Mouse (Mus musculus) heart, postnatal 0 days (tissue): ENCODE data around the gene Tfe3. TPM values are rescaled to one million over a fixed set of nuclear protein-coding genes. Genes with fewer than 3 reads are reported as not detected.
"Not testable (repeated sequence)": the region's sequence is repeated elsewhere in the genome, so short reads cannot be mapped to it uniquely, and the experiment has no call there.

Source experiments
- ATAC-seq: fragments of 200-750 bp; cut with Nextera tagmentation; 2 replicates; pipeline ENCODE4 v1.8.0; 2017; ENCODE audit warnings: low read depth, moderate number of reproducible peaks, moderate library complexity; ENCODE audit not compliant: insufficient read depth
- DNase-seq: peaks from one replicate; pipeline ENCODE4 v3.0.0-alpha.2; 2016; ENCODE audit warnings: low spot score
- H3K27ac ChIP-seq: fragments of 300-500 bp; sonication (generic); 2 replicates; pipeline ENCODE4 v1.5.1; 2014; ENCODE audit warnings: low read depth, mild to moderate bottlenecking
- H3K27me3 ChIP-seq: fragments of 300-500 bp; sonication (generic); 2 replicates; pipeline ENCODE4 v1.6.1; 2014; ENCODE audit warnings: low read length, mixed read lengths; ENCODE audit not compliant: control insufficient read depth, insufficient read depth
- H3K36me3 ChIP-seq: fragments of 300-500 bp; sonication (generic); replicated peaks from 2 replicates; pipeline ENCODE4 v1.6.1; 2014; ENCODE audit warnings: low read length, mixed read lengths; ENCODE audit not compliant: control insufficient read depth, insufficient read depth
- H3K4me1 ChIP-seq: fragments of 300-500 bp; sonication (generic); 2 replicates; pipeline ENCODE4 v1.6.1; 2014; ENCODE audit warnings: antibody characterized with exemption; ENCODE audit not compliant: control insufficient read depth, insufficient read depth
- H3K4me2 ChIP-seq: fragments of 300-500 bp; sonication (generic); 2 replicates; pipeline ENCODE4 v1.6.1; 2014; ENCODE audit warnings: low read depth, mild to moderate bottlenecking, low read length, moderate library complexity
- H3K4me3 ChIP-seq: fragments of 300-500 bp; sonication (generic); 2 replicates; pipeline ENCODE4 v1.5.1; 2014; ENCODE audit warnings: low read depth, low read length
- H3K9ac ChIP-seq: fragments of 300-500 bp; sonication (generic); replicated peaks from 2 replicates; pipeline ENCODE4 v1.6.1; 2014; ENCODE audit warnings: low read depth, low read length, mixed read lengths
- H3K9me3 ChIP-seq: fragments of 300-500 bp; sonication (generic); replicated peaks from 2 replicates; pipeline ENCODE4 v1.6.1; 2016; ENCODE audit warnings: low read length; ENCODE audit not compliant: control insufficient read depth
- CTCF ChIP-seq: IDR thresholded peaks from 2 replicates; pipeline ENCODE4 v1.5.1; 2016; ENCODE audit warnings: antibody characterized with exemption, control low read depth, low read depth
- EP300 ChIP-seq: IDR thresholded peaks from 2 replicates; pipeline ENCODE4 v1.6.1; 2016; ENCODE audit warnings: antibody characterized with exemption, low read depth
- WGBS: fragments of 180-500 bp; shearing (Covaris S2); extraction: QIAGEN DNeasy Blood & Tissue Kit; methylation state at CpG from one replicate; pipeline ENCODE4 v1.1.7; 2014; 5-methylcytosine and 5-hydroxymethylcytosine counted together
- microRNA counts: library from miRNA; unstranded; fragments of <30 nt; microRNA quantifications from one replicate; lab custom pipeline; 2015
- microRNA-seq: library from miRNA; unstranded; fragments of <30 nt; microRNA quantifications from one replicate; pipeline ENCODE4, GENCODE M21; 2016
- polyA plus RNA-seq: library from polyadenylated mRNA; unstranded; fragments of >200 nt; fragmentation: Nextera tagmentation; extraction: Ambion mirVana; gene quantifications from 2 replicates; pipeline ENCODE4 v1.2.1, GENCODE M21; 2015
- total RNA-seq: library from RNA; depleted of rRNA; stranded (reverse); fragments of >200 nt; gene quantifications from 2 replicates; pipeline ENCODE4 v1.2.3, GENCODE M21; 2014; ENCODE audit warnings: low replicate concordance; rRNA removed

Gene Tfe3
- total and polyA plus RNA-seq, 2 experiments from 2014 or later = 8.4 to 11.5 TPM

DNA sequence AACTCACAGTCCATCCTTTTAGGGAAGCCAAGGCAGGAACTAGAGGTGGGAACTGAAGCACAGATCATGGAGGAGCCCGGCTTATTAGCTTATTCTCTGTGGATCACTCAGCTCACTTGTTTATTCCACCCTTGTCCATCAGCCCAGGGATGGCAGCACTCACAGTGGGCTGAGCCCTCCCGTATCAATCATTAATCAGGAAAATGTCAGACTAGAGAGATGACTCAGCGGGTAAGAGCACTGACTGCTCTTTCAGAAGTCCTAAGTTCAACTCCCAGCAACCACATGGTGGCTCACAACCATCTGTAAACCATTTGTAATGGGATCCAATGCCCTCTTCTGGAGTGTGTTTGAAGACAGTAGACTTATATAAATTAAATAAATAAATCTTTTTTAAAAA, 35.0 kb downstream of the Tfe3 start:
- DNase-seq (no peak), ATAC-seq (no peak)
- Histone ChIP-seq H3K9me3 (no peaks in the 10 kb centered on the region), H3K27ac (no peak overlapping the region), H3K36me3 (peaks cover 20% of the 10 kb centered on the region), H3K4me1 (no peaks in the 10 kb centered on the region), H3K27me3 (no peaks in the 10 kb centered on the region), H3K4me2 (no peak overlapping the region), H3K4me3 (no peak overlapping the region), H3K9ac (no peak overlapping the region)
- TF ChIP-seq EP300 (no peak), CTCF (no peak)
- WGBS = 85% methylated on average over 3 of the region's 3 CpGs

DNA sequence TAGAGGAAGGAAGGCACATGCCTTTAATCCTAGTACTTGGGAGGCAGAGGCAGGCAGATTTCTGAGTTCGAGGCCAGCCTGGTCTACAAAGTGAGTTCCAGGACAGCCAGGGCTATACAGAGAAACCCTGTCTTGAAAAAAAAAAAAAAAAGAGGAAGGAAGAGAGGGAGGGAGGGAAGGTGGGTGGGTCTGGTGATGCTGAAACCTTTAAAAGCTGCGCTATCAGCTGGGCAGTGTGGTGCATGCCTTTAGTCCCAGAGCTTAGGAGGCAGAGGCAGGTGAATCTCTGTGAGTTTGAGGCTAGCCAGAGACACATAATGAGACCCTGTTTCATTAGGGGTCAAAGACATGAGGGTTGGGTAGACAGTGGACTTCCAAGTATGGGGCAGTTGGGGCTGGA, 39.8 kb downstream of the Tfe3 start:
- 80% methylated on average over 2 of the region's 2 CpGs for WGBS
- H3K9ac ChIP-seq, H3K9me3 ChIP-seq, ATAC-seq, H3K4me2 ChIP-seq, H3K4me1 ChIP-seq, H3K27me3 ChIP-seq, DNase-seq, H3K4me3 ChIP-seq, H3K27ac ChIP-seq: not testable (repeated sequence)
- H3K36me3 ChIP-seq = peaks cover 34% of the 10 kb centered on the region

DNA sequence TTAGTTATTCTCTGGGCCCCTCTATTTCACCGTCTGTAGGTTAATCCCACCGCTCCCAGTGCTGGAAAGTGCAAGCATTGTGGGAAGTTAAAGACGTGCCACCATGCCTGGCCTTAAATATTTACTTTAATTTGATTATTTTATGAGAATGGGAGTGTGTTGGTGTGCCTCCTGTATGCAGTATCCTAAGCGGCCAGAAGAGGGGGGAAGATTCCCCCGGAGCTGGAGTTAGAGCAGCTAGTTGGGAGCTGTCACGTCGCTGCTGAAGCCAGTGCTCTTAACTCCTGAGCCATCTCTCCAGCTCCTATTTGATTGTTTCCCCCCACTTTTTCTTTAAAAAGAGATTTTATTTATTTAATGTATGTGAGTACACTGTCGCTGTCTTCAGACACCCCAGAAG, 52.7 kb downstream of the Tfe3 start:
- H3K4me2 ChIP-seq, H3K4me1 ChIP-seq, ATAC-seq, H3K27ac ChIP-seq, H3K4me3 ChIP-seq, H3K9ac ChIP-seq, DNase-seq, H3K9me3 ChIP-seq, H3K27me3 ChIP-seq: not testable (repeated sequence)
- peaks cover 26% of the 10 kb centered on the region; the same call in 1 of the 2 replicates for H3K36me3 ChIP-seq
- peak; percentile 19; the same call in 1 of the 2 replicates for TF ChIP-seq CTCF
- WGBS = 56% methylated on average over 8 of the region's 8 CpGs

DNA sequence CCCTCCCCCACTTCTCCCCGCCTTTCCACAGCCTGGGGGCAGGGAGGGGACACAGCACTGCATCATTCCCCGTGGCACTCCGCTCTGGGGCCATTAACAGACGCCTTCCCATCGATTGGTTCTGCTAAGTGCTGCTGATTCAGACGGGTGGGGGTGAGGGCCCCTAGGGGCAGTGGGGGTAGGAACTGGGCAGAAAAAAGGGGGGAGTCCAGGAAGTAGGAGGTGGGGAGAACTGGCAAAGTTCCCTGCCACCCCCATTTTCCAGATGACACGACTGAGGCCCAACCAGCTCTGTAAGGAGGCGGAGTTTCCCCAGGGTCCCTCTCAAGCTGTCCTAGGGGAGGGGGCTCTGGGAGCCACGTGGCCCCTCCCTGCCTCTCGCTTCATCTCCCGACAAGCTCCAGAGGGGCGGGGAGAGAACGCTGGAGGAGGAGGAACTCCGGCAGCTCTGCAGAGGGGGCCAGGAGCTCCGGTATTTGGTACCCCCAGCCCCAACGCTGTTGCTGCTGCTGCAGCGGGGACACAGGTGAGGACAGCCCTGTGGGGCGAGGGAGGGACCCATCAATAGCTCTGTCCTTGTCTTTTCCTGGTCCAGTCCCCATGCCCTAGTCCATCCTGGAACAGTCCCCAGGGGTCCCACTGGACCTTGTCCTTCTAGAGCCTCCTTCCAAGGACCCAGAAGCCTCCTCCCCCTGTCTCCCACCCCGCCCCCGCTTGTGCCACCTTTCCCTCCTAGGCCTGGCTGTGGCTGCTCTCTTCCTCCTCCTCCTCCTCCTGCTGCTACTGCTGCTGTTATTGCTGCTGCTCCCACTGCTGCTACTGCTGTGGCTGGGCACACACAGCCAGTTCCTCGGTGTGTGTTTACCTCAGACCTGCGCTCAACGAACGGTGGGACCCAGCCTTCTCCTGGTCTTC, 59.8 kb downstream of the Tfe3 start, which contains the start of gene Kcnd1:
Gene Kcnd1, plus strand, starts transcription at position 425 of the 915 bp plus-strand sequence.
- ATAC-seq (peak; percentile 33; the same call in 1 of the 2 replicates), DNase-seq (no peak)
- 9% methylated on average over 22 of the region's 24 CpGs for WGBS
- Histone ChIP-seq H3K27ac (no peak within 1 kb of the TSS), H3K9me3 (no peaks in the 10 kb centered on the region), H3K4me2 (peak within 1 kb of the TSS; percentile 59), H3K27me3 (no peaks in the 10 kb centered on the region), H3K4me3 (peak within 1 kb of the TSS; percentile 29), H3K36me3 (0 out of 2 replicates have a peak, but pooled peaks cover 9% of the 10 kb centered on the region), H3K4me1 (no peaks in the 10 kb centered on the region), H3K9ac (0 out of 2 replicates have a peak within 1 kb of the TSS, but pooled peaks have one; percentile 10)
- TF ChIP-seq EP300 (no peak), CTCF (no peak)

MicroRNAs within 50 kb of the gene (microRNA counts, 519-probe panel; counts per million panel counts)
- microRNA mmu-miR-1198 (lab: Ali Mortazavi, UCI) = 2,320 counts per million, percentile 22 among the panel's probes with 10 or more counts

Small RNAs within 50 kb of the gene (microRNA-seq; reads per million reads assigned to microRNA genes)
- 28.9 reads per million, percentile 41 among the genes with 10 or more reads in this experiment for gene Mir1198

Other genes with a start within 250 kb of the Tfe3 start
- gene Foxp3, start 188.9 kb upstream of the Tfe3 start, total RNA-seq = not detected in 2 replicates
- gene Foxp3, start 188.9 kb upstream of the Tfe3 start, polyA plus RNA-seq = not detected in 2 replicates
- 3.5 and 6.5 TPM in 2 replicates for gene Ppp1r3f, start 188.3 kb upstream of the Tfe3 start, total RNA-seq
- gene Ppp1r3f, start 188.3 kb upstream of the Tfe3 start, polyA plus RNA-seq = 0.99 and 1.5 TPM in 2 replicates
- 25.6 and 27.8 TPM in 2 replicates for gene Ccdc22, start 157.0 kb upstream of the Tfe3 start, total RNA-seq
- 12.5 and 13.9 TPM in 2 replicates for gene Ccdc22, start 157.0 kb upstream of the Tfe3 start, polyA plus RNA-seq
- gene Cacna1f, start 155.5 kb upstream of the Tfe3 start, total RNA-seq = 0.12 TPM in 1 of 2 replicates, not detected in the other
- gene Cacna1f, start 155.5 kb upstream of the Tfe3 start, polyA plus RNA-seq = not detected in 2 replicates
- gene Syp, start 124.1 kb upstream of the Tfe3 start, total RNA-seq = 1.6 TPM in 1 of 2 replicates, not detected in the other
- 0.27 and 0.51 TPM in 2 replicates for gene Syp, start 124.1 kb upstream of the Tfe3 start, polyA plus RNA-seq
- gene Prickle3, start 105.3 kb upstream of the Tfe3 start, total RNA-seq = 9.2 and 15.7 TPM in 2 replicates
- 7.9 and 8.1 TPM in 2 replicates for gene Prickle3, start 105.3 kb upstream of the Tfe3 start, polyA plus RNA-seq
- 134 and 184 TPM in 2 replicates for gene Plp2, start 91.2 kb upstream of the Tfe3 start, total RNA-seq
- gene Plp2, start 91.2 kb upstream of the Tfe3 start, polyA plus RNA-seq = 91.1 and 95.7 TPM in 2 replicates
- 1.1 and 2.0 TPM in 2 replicates for gene Magix, start 81.3 kb upstream of the Tfe3 start, total RNA-seq
- gene Magix, start 81.3 kb upstream of the Tfe3 start, polyA plus RNA-seq = 1.5 and 1.8 TPM in 2 replicates
- 2.8 and 9.9 TPM in 2 replicates for gene Gpkow, start 65.4 kb upstream of the Tfe3 start, total RNA-seq
- gene Gpkow, start 65.4 kb upstream of the Tfe3 start, polyA plus RNA-seq = 21.3 and 22.7 TPM in 2 replicates
- 24.2 and 52.7 TPM in 2 replicates for gene Wdr45, start 48.2 kb upstream of the Tfe3 start, total RNA-seq
- gene Wdr45, start 48.2 kb upstream of the Tfe3 start, polyA plus RNA-seq = 27.1 and 29.2 TPM in 2 replicates
- 3.1 TPM in 1 of 2 replicates, not detected in the other for gene Gm45208, start 40.3 kb upstream of the Tfe3 start, total RNA-seq
- gene Gm45208, start 40.3 kb upstream of the Tfe3 start, polyA plus RNA-seq = not detected in 2 replicates
- gene Praf2, start 34.1 kb upstream of the Tfe3 start, total RNA-seq = 12.6 and 22.6 TPM in 2 replicates
- gene Praf2, start 34.1 kb upstream of the Tfe3 start, polyA plus RNA-seq = 11.0 and 13.6 TPM in 2 replicates
- gene Ccdc120, start 11.7 kb upstream of the Tfe3 start, total RNA-seq = 0.92 and 5.8 TPM in 2 replicates
- gene Ccdc120, start 11.7 kb upstream of the Tfe3 start, polyA plus RNA-seq = 1.8 and 2.2 TPM in 2 replicates
- 2.4 and 6.8 TPM in 2 replicates for gene Gripap1, start 27.2 kb downstream of the Tfe3 start, total RNA-seq
- 17.5 and 19.3 TPM in 2 replicates for gene Gripap1, start 27.2 kb downstream of the Tfe3 start, polyA plus RNA-seq
- 0.08 and 0.23 TPM in 2 replicates for gene Kcnd1, start 59.7 kb downstream of the Tfe3 start, total RNA-seq
- gene Kcnd1, start 59.7 kb downstream of the Tfe3 start, polyA plus RNA-seq = 0.20 and 0.22 TPM in 2 replicates
- 25.7 and 38.0 TPM in 2 replicates for gene Otud5, start 78.8 kb downstream of the Tfe3 start, total RNA-seq
- gene Otud5, start 78.8 kb downstream of the Tfe3 start, polyA plus RNA-seq = 14.4 and 16.2 TPM in 2 replicates
- gene Pim2, start 115.7 kb downstream of the Tfe3 start, total RNA-seq = 3.1 and 15.9 TPM in 2 replicates
- gene Pim2, start 115.7 kb downstream of the Tfe3 start, polyA plus RNA-seq = 2.3 and 2.4 TPM in 2 replicates
- 19.7 and 30.8 TPM in 2 replicates for gene Slc35a2, start 121.5 kb downstream of the Tfe3 start, total RNA-seq
- gene Slc35a2, start 121.5 kb downstream of the Tfe3 start, polyA plus RNA-seq = 19.3 and 20.9 TPM in 2 replicates
- 44.5 and 63.0 TPM in 2 replicates for gene Pqbp1, start 136.7 kb downstream of the Tfe3 start, total RNA-seq
- 55.6 and 57.6 TPM in 2 replicates for gene Pqbp1, start 136.7 kb downstream of the Tfe3 start, polyA plus RNA-seq
- gene Timm17b, start 136.8 kb downstream of the Tfe3 start, total RNA-seq = 37.7 and 46.4 TPM in 2 replicates
- gene Timm17b, start 136.8 kb downstream of the Tfe3 start, polyA plus RNA-seq = 91.3 and 99.7 TPM in 2 replicates
- not detected in 2 replicates for gene Gm10491, start 145.3 kb downstream of the Tfe3 start, total RNA-seq
- gene Gm10491, start 145.3 kb downstream of the Tfe3 start, polyA plus RNA-seq = not detected in 2 replicates
- gene Gm10490, start 147.0 kb downstream of the Tfe3 start, total RNA-seq = not detected in 2 replicates
- not detected in 2 replicates for gene Gm10490, start 147.0 kb downstream of the Tfe3 start, polyA plus RNA-seq
- not detected in 2 replicates for gene Pcsk1n, start 157.3 kb downstream of the Tfe3 start, total RNA-seq
- 0.05 and 0.33 TPM in 2 replicates for gene Pcsk1n, start 157.3 kb downstream of the Tfe3 start, polyA plus RNA-seq
- gene Eras, start 166.0 kb downstream of the Tfe3 start, total RNA-seq = not detected in 2 replicates
- not detected in 2 replicates for gene Eras, start 166.0 kb downstream of the Tfe3 start, polyA plus RNA-seq
- 28.6 and 37.2 TPM in 2 replicates for gene Hdac6, start 185.3 kb downstream of the Tfe3 start, total RNA-seq
- gene Hdac6, start 185.3 kb downstream of the Tfe3 start, polyA plus RNA-seq = 16.2 and 18.4 TPM in 2 replicates
- gene Gata1, start 215.5 kb downstream of the Tfe3 start, total RNA-seq = 0.19 TPM in 1 of 2 replicates, not detected in the other
- gene Gata1, start 215.5 kb downstream of the Tfe3 start, polyA plus RNA-seq = 0.14 and 0.20 TPM in 2 replicates